Mouse (Mus musculus): ENCODE measurements around the gene Thegl. TPM values are rescaled to one million over a fixed set of nuclear protein-coding genes. Genes with fewer than 3 reads are reported as not detected.
"Not testable (repeated sequence)": the region's sequence is repeated elsewhere in the genome, so short reads cannot be mapped to it uniquely, and the experiment has no call there.

Thegl gene
- polyA plus RNA-seq (2014; fragmentation: Nextera tagmentation; extraction: Ambion mirVana): 0.28 TPM in 1 of 2 replicates, not detected in the other

- 9% methylated on average over 57 of the region's 57 CpGs for WGBS
- Histone ChIP-seq H3K9ac (ENCODE audit: low read length) (no peak within 1 kb of the TSS), H3K9me3 (ENCODE audit: control insufficient read depth, low read length) (no peaks in the 10 kb centered on the region)
Measured at GRCm38 (mm10) chr5:77015544-77016482, at the start of gene Thegl. Gene Thegl (plus strand): TSS chr5:77016023.

GRCm38 (mm10) chr5:76969250-76969649, 46.6 kb upstream of the Thegl start:
- no peak for DNase-seq (ENCODE audit: low spot score)
- H3K27me3 ChIP-seq (ENCODE audit: control insufficient read depth, insufficient read depth, low read length): no peaks in the 10 kb centered on the region
- H3K4me2 ChIP-seq (ENCODE audit: low read depth): no peak overlapping the region
- no peaks in the 10 kb centered on the region for H3K9me3 ChIP-seq (ENCODE audit: control insufficient read depth, low read length)
- 89% methylated on average over 5 of the region's 5 CpGs for WGBS
- 0 out of 2 replicates have a peak, but pooled peaks cover 4% of the 10 kb centered on the region for H3K4me1 ChIP-seq (ENCODE audit: control insufficient read depth, insufficient read depth, low read length)
- no peak for ATAC-seq (ENCODE audit: insufficient read depth, low FRiP score, low TSS enrichment)
- H3K4me3 ChIP-seq (ENCODE audit: low read depth, low read length): no peak overlapping the region
- H3K9ac ChIP-seq (ENCODE audit: low read length): no peak overlapping the region
- H3K27ac ChIP-seq (ENCODE audit: low read depth, low read length): no peak overlapping the region
- peaks cover 11% of the 10 kb centered on the region for H3K36me3 ChIP-seq (ENCODE audit: control insufficient read depth, insufficient read depth, low read length)

More at GRCm38 (mm10) chr5:77015544-77016482, at the start of gene Thegl:
- ATAC-seq (ENCODE audit: insufficient read depth, low FRiP score, low TSS enrichment): peak; percentile 97
- H3K4me1 ChIP-seq (ENCODE audit: control insufficient read depth, insufficient read depth, low read length): no peaks in the 10 kb centered on the region
- no peaks in the 10 kb centered on the region for H3K36me3 ChIP-seq (ENCODE audit: control insufficient read depth, insufficient read depth, low read length)
- peak within 1 kb of the TSS; percentile 70 for H3K4me2 ChIP-seq (ENCODE audit: low read depth)
- no peaks in the 10 kb centered on the region for H3K27me3 ChIP-seq (ENCODE audit: control insufficient read depth, insufficient read depth, low read length)
- peak; percentile 85 for DNase-seq (ENCODE audit: low spot score)
- no peak within 1 kb of the TSS for H3K27ac ChIP-seq (ENCODE audit: low read depth, low read length)
- H3K4me3 ChIP-seq (ENCODE audit: low read depth, low read length): peak within 1 kb of the TSS; percentile 42

GRCm38 (mm10) chr5:76971115-76971514, 44.7 kb upstream of the Thegl start:
- not testable (repeated sequence) for H3K4me2 ChIP-seq (ENCODE audit: low read depth); H3K36me3 ChIP-seq (ENCODE audit: control insufficient read depth, insufficient read depth, low read length)
- 80% methylated on average over 1 of the region's 1 CpGs for WGBS

GRCm38 (mm10) chr5:76973488-76973887, 42.3 kb upstream of the Thegl start:
- Histone ChIP-seq H3K9me3 (ENCODE audit: control insufficient read depth, low read length) (no peaks in the 10 kb centered on the region), H3K4me3 (ENCODE audit: low read depth, low read length) (no peak overlapping the region), H3K4me2 (ENCODE audit: low read depth) (peak overlapping the region; percentile 92), H3K27ac (ENCODE audit: low read depth, low read length) (no peak overlapping the region), H3K9ac (ENCODE audit: low read length) (no peak overlapping the region), H3K36me3 (ENCODE audit: control insufficient read depth, insufficient read depth, low read length) (peaks cover 5% of the 10 kb centered on the region; the same call in 1 of the 2 replicates), H3K4me1 (ENCODE audit: control insufficient read depth, insufficient read depth, low read length) (0 out of 2 replicates have a peak, but pooled peaks cover 6% of the 10 kb centered on the region), H3K27me3 (ENCODE audit: control insufficient read depth, insufficient read depth, low read length) (no peaks in the 10 kb centered on the region)
- WGBS: 68% methylated on average over 3 of the region's 3 CpGs
- ATAC-seq (ENCODE audit: insufficient read depth, low FRiP score, low TSS enrichment): no peak
- no peak for DNase-seq (ENCODE audit: low spot score)

More at GRCm38 (mm10) chr5:76971115-76971514, 44.7 kb upstream of the Thegl start:
- H3K9me3 ChIP-seq (ENCODE audit: control insufficient read depth, low read length); DNase-seq (ENCODE audit: low spot score); H3K4me3 ChIP-seq (ENCODE audit: low read depth, low read length); H3K27ac ChIP-seq (ENCODE audit: low read depth, low read length); H3K4me1 ChIP-seq (ENCODE audit: control insufficient read depth, insufficient read depth, low read length); H3K27me3 ChIP-seq (ENCODE audit: control insufficient read depth, insufficient read depth, low read length); ATAC-seq (ENCODE audit: insufficient read depth, low FRiP score, low TSS enrichment); H3K9ac ChIP-seq (ENCODE audit: low read length): not testable (repeated sequence)

- Histone ChIP-seq H3K9ac (ENCODE audit: low read length) (peak overlapping the region; percentile 86), H3K27me3 (ENCODE audit: control insufficient read depth, insufficient read depth, low read length) (no peaks in the 10 kb centered on the region), H3K4me2 (ENCODE audit: low read depth) (peak overlapping the region; percentile 92), H3K9me3 (ENCODE audit: control insufficient read depth, low read length) (no peaks in the 10 kb centered on the region), H3K4me1 (ENCODE audit: control insufficient read depth, insufficient read depth, low read length) (0 out of 2 replicates have a peak, but pooled peaks cover 6% of the 10 kb centered on the region), H3K4me3 (ENCODE audit: low read depth, low read length) (peak overlapping the region; percentile 91), H3K36me3 (ENCODE audit: control insufficient read depth, insufficient read depth, low read length) (peaks cover 5% of the 10 kb centered on the region; the same call in 1 of the 2 replicates), H3K27ac (ENCODE audit: low read depth, low read length) (no peak overlapping the region)
- WGBS: 3% methylated on average over 17 of the region's 17 CpGs
- ATAC-seq (ENCODE audit: insufficient read depth, low FRiP score, low TSS enrichment): peak; percentile 8; the same call in 1 of the 2 replicates
- no peak for DNase-seq (ENCODE audit: low spot score)
Measured at GRCm38 (mm10) chr5:76974207-76974553, 41.6 kb upstream of the Thegl start.

- ATAC-seq (ENCODE audit: insufficient read depth, low FRiP score, low TSS enrichment) (peak; percentile 87), DNase-seq (ENCODE audit: low spot score) (peak; percentile 90)
- peak within 1 kb of the TSS; percentile 86 for H3K9ac ChIP-seq (ENCODE audit: low read length)
- peak within 1 kb of the TSS; percentile 91 for H3K4me3 ChIP-seq (ENCODE audit: low read depth, low read length)
- no peaks in the 10 kb centered on the region for H3K9me3 ChIP-seq (ENCODE audit: control insufficient read depth, low read length)
- peak within 1 kb of the TSS; percentile 75 for H3K27ac ChIP-seq (ENCODE audit: low read depth, low read length)
- H3K27me3 ChIP-seq (ENCODE audit: control insufficient read depth, insufficient read depth, low read length): no peaks in the 10 kb centered on the region
- under 1% methylated on average over 59 of the region's 60 CpGs for WGBS
- H3K36me3 ChIP-seq (ENCODE audit: control insufficient read depth, insufficient read depth, low read length): peaks cover 8% of the 10 kb centered on the region
- peak within 1 kb of the TSS; percentile 92 for H3K4me2 ChIP-seq (ENCODE audit: low read depth)
- H3K4me1 ChIP-seq (ENCODE audit: control insufficient read depth, insufficient read depth, low read length): 0 out of 2 replicates have a peak, but pooled peaks cover 6% of the 10 kb centered on the region
Measured at GRCm38 (mm10) chr5:76974554-76975285, 41.1 kb upstream of the Thegl start, which contains the start of gene Srp72. Gene Srp72 (plus strand): TSS chr5:76974683.

- Histone ChIP-seq H3K4me2 (ENCODE audit: low read depth) (peak overlapping the region; percentile 92; the same call in 1 of the 2 replicates), H3K27me3 (ENCODE audit: control insufficient read depth, insufficient read depth, low read length) (no peaks in the 10 kb centered on the region), H3K36me3 (ENCODE audit: control insufficient read depth, insufficient read depth, low read length) (peaks cover 9% of the 10 kb centered on the region), H3K27ac (ENCODE audit: low read depth, low read length) (no peak overlapping the region), H3K9ac (ENCODE audit: low read length) (no peak overlapping the region), H3K9me3 (ENCODE audit: control insufficient read depth, low read length) (no peaks in the 10 kb centered on the region), H3K4me1 (ENCODE audit: control insufficient read depth, insufficient read depth, low read length) (0 out of 2 replicates have a peak, but pooled peaks cover 6% of the 10 kb centered on the region), H3K4me3 (ENCODE audit: low read depth, low read length) (no peak overlapping the region; the same call in 1 of the 2 replicates)
- DNase-seq (ENCODE audit: low spot score): no peak
- WGBS: 87% methylated on average over 8 of the region's 8 CpGs
- no peak for ATAC-seq (ENCODE audit: insufficient read depth, low FRiP score, low TSS enrichment)
Measured at GRCm38 (mm10) chr5:76975736-76976135, 40.1 kb upstream of the Thegl start.

GRCm38 (mm10) chr5:76984015-76984414, 31.8 kb upstream of the Thegl start:
- WGBS: 95% methylated on average over 11 of the region's 11 CpGs
- ATAC-seq (ENCODE audit: insufficient read depth, low FRiP score, low TSS enrichment): no peak

More at GRCm38 (mm10) chr5:76984015-76984414, 31.8 kb upstream of the Thegl start:
- no peaks in the 10 kb centered on the region for H3K27me3 ChIP-seq (ENCODE audit: control insufficient read depth, insufficient read depth, low read length)
- peaks cover 16% of the 10 kb centered on the region for H3K36me3 ChIP-seq (ENCODE audit: control insufficient read depth, insufficient read depth, low read length)
- no peak overlapping the region for H3K27ac ChIP-seq (ENCODE audit: low read depth, low read length)
- no peaks in the 10 kb centered on the region for H3K9me3 ChIP-seq (ENCODE audit: control insufficient read depth, low read length)
- no peak overlapping the region for H3K4me3 ChIP-seq (ENCODE audit: low read depth, low read length)
- no peak for DNase-seq (ENCODE audit: low spot score)
- H3K9ac ChIP-seq (ENCODE audit: low read length): no peak overlapping the region
- no peak overlapping the region for H3K4me2 ChIP-seq (ENCODE audit: low read depth)
- H3K4me1 ChIP-seq (ENCODE audit: control insufficient read depth, insufficient read depth, low read length): no peaks in the 10 kb centered on the region

Data from neural tube, embryonic 11.5 days (tissue).